Mouse (Mus musculus): ENCODE results near the gene Dok4. TPM values are rescaled to one million over a fixed set of nuclear protein-coding genes. Genes with fewer than 3 reads are reported as not detected.

Dok4 gene
- total RNA-seq, 2 experiments from 2014 or later, result 23.3 to 26.5 TPM

GRCm38 (mm10) chr8:94899262-94899661 lies 23.1 kb upstream of the Dok4 start:
- peak in 1 of 2 experiments; percentile 40 for DNase-seq
- intact Hi-C loops (cut with DNase I), result no loop called here

- DNase-seq, result no peak
- intact Hi-C loops (cut with DNase I), result no loop called here
Observed at GRCm38 (mm10) chr8:94892917-94893316, 16.8 kb upstream of the Dok4 start.

GRCm38 (mm10) chr8:94888383-94889036 lies 12.4 kb upstream of the Dok4 start:
- DNase-seq, result no peak
- intact Hi-C loops (cut with DNase I), result no loop called here

- no peak for DNase-seq
- intact Hi-C loops (cut with DNase I), result no loop called here
Observed at GRCm38 (mm10) chr8:94880742-94881141, 4.6 kb upstream of the Dok4 start.

GRCm38 (mm10) chr8:94876820-94877219 lies 690 bp upstream of the Dok4 start:
- DNase-seq, result no peak
- intact Hi-C loops (cut with DNase I), result loop anchor here (5.0 kb wide), 1 partner anchor 125 kb away; no protein-coding TSS in a partner anchor

- intact Hi-C loops (cut with DNase I), result loop anchor here (5.0 kb wide), 1 partner anchor 126 kb away; no protein-coding TSS in a partner anchor
- DNase-seq, result no peak
Observed at GRCm38 (mm10) chr8:94875871-94876150, 319 bp downstream of the Dok4 start.

GRCm38 (mm10) chr8:94875096-94875870 lies 847 bp downstream of the Dok4 start:
- intact Hi-C loops (cut with DNase I), result loop anchor here (5.0 kb wide), 1 partner anchor 127 kb away; no protein-coding TSS in a partner anchor
- no peak for DNase-seq

- peak; percentile 80 to 86 for DNase-seq
- intact Hi-C loops (cut with DNase I), result loop anchor here (1.0 kb wide), 1 partner anchor 35 kb away; no protein-coding TSS in a partner anchor
Observed at GRCm38 (mm10) chr8:94874358-94874757, 1.8 kb downstream of the Dok4 start.

- intact Hi-C loops (cut with DNase I), result no loop called here
Observed at GRCm38 (mm10) chr8:94872576-94872975, 3.6 kb downstream of the Dok4 start.

GRCm38 (mm10) chr8:94872156-94872555 lies 4.0 kb downstream of the Dok4 start:
- intact Hi-C loops (cut with DNase I), result no loop called here
- no peak for DNase-seq

More at GRCm38 (mm10) chr8:94872576-94872975, 3.6 kb downstream of the Dok4 start:
- no peak for DNase-seq

- intact Hi-C loops (cut with DNase I), result no loop called here
- DNase-seq, result peak; percentile 63 to 67
Observed at GRCm38 (mm10) chr8:94871108-94871894, 4.8 kb downstream of the Dok4 start.

GRCm38 (mm10) chr8:94870474-94871107 lies 5.5 kb downstream of the Dok4 start:
- intact Hi-C loops (cut with DNase I), result no loop called here
- DNase-seq, result peak in 1 of 2 experiments; percentile 32

GRCm38 (mm10) chr8:94870003-94870402 lies 6.1 kb downstream of the Dok4 start:
- intact Hi-C loops (cut with DNase I), result no loop called here
- no peak for DNase-seq

GRCm38 (mm10) chr8:94869146-94869545 lies 7.0 kb downstream of the Dok4 start:
- DNase-seq, result no peak
- intact Hi-C loops (cut with DNase I), result no loop called here

GRCm38 (mm10) chr8:94866921-94867320 lies 9.2 kb downstream of the Dok4 start:
- no peak for DNase-seq
- intact Hi-C loops (cut with DNase I), result no loop called here

- no peak for DNase-seq
- intact Hi-C loops (cut with DNase I), result no loop called here
Observed at GRCm38 (mm10) chr8:94865292-94865691, 10.8 kb downstream of the Dok4 start.

- DNase-seq, result peak in 1 of 2 experiments; percentile 11
- intact Hi-C loops (cut with DNase I), result no loop called here
Observed at GRCm38 (mm10) chr8:94863897-94864673, 12.0 kb downstream of the Dok4 start.

- intact Hi-C loops (cut with DNase I), result no loop called here
- DNase-seq, result peak in 1 of 2 experiments; percentile 19
Observed at GRCm38 (mm10) chr8:94862487-94863220, 13.5 kb downstream of the Dok4 start.

- peak; percentile 70 to 82 for DNase-seq
- intact Hi-C loops (cut with DNase I), result no loop called here
Observed at GRCm38 (mm10) chr8:94861352-94861910, 14.7 kb downstream of the Dok4 start.
